Mouse (Mus musculus): ENCODE measurements at regions not wholly inside any gene's neighbourhood (a gene's known extent, or its start where the extent isn't known, plus 50 kb on each side); places are given as distances from the start of the nearest gene placed in this dataset.

GRCm38 (mm10) chr11:8227772-8228425 lies 436.4 kb downstream of the Tns3 start:
- in situ Hi-C loops (cut with MboI; ENCODE audit: low sequenced_read_pairs) = no loop called here

GRCm38 (mm10) chr11:8224366-8224765 lies 440.0 kb downstream of the Tns3 start:
- in situ Hi-C loops (cut with MboI; ENCODE audit: low sequenced_read_pairs) = no loop called here

- in situ Hi-C loops (cut with MboI; ENCODE audit: low sequenced_read_pairs) = no loop called here
Measured at GRCm38 (mm10) chr11:8220618-8221017, 443.7 kb downstream of the Tns3 start.

GRCm38 (mm10) chr11:8219911-8220310 lies 444.4 kb downstream of the Tns3 start:
- in situ Hi-C loops (cut with MboI; ENCODE audit: low sequenced_read_pairs) = no loop called here

GRCm38 (mm10) chr11:8215634-8216033 lies 448.7 kb downstream of the Tns3 start:
- in situ Hi-C loops (cut with MboI; ENCODE audit: low sequenced_read_pairs) = no loop called here

- in situ Hi-C loops (cut with MboI; ENCODE audit: low sequenced_read_pairs) = no loop called here
Measured at GRCm38 (mm10) chr11:8214305-8214903, 449.9 kb downstream of the Tns3 start.

GRCm38 (mm10) chr11:8213130-8213529 lies 451.2 kb downstream of the Tns3 start:
- in situ Hi-C loops (cut with MboI; ENCODE audit: low sequenced_read_pairs) = no loop called here

- in situ Hi-C loops (cut with MboI; ENCODE audit: low sequenced_read_pairs) = no loop called here
Measured at GRCm38 (mm10) chr11:8212714-8213113, 451.6 kb downstream of the Tns3 start.

- in situ Hi-C loops (cut with MboI; ENCODE audit: low sequenced_read_pairs) = no loop called here
Measured at GRCm38 (mm10) chr11:8209041-8209440, 455.3 kb downstream of the Tns3 start.

GRCm38 (mm10) chr11:8199293-8199692 lies 465.0 kb downstream of the Tns3 start:
- in situ Hi-C loops (cut with MboI; ENCODE audit: low sequenced_read_pairs) = no loop called here

All from CH12F3 (cell line).